Mouse (Mus musculus) forebrain, postnatal 0 days (tissue): ENCODE results near the gene Lrrc8e. TPM values are rescaled to one million over a fixed set of nuclear protein-coding genes. Genes with fewer than 3 reads are reported as not detected.
"Not testable (repeated sequence)": the region's sequence is repeated elsewhere in the genome, so short reads cannot be mapped to it uniquely, and the experiment has no call there.

Experiments
- ATAC-seq: fragments of 200-750 bp; cut with Nextera tagmentation; 2 replicates; pipeline ENCODE4 v1.8.0; 2017; ENCODE audit warnings: mild to moderate bottlenecking, moderate library complexity
- DNase-seq: peaks from one replicate; pipeline ENCODE4 v3.0.0-alpha.2; 2015
- H3K27ac ChIP-seq: fragments of 300-500 bp; sonication (generic); 2 replicates; pipeline ENCODE4 v1.5.1; 2014; ENCODE audit warnings: low read depth, mild to moderate bottlenecking, antibody characterized with exemption, low read length, moderate library complexity, mixed read lengths
- H3K27me3 ChIP-seq: fragments of 300-500 bp; sonication (generic); 2 replicates; pipeline ENCODE4 v1.6.1; 2014; ENCODE audit warnings: mild to moderate bottlenecking, low read length, mixed read lengths; ENCODE audit not compliant: insufficient read depth
- H3K36me3 ChIP-seq: fragments of 300-500 bp; sonication (generic); 2 replicates; pipeline ENCODE4 v1.6.1; 2014; ENCODE audit warnings: mild to moderate bottlenecking, moderate library complexity; ENCODE audit not compliant: insufficient read depth
- H3K4me1 ChIP-seq: fragments of 300-500 bp; sonication (generic); 2 replicates; pipeline ENCODE4 v1.6.1; 2014; ENCODE audit warnings: antibody characterized with exemption; ENCODE audit not compliant: insufficient read depth
- H3K4me2 ChIP-seq: fragments of 300-500 bp; sonication (generic); 2 replicates; pipeline ENCODE4 v1.6.1; 2014; ENCODE audit warnings: low read depth, mild to moderate bottlenecking, moderate library complexity
- H3K4me3 ChIP-seq: fragments of 300-500 bp; sonication (generic); 2 replicates; pipeline ENCODE4 v1.5.1; 2014; ENCODE audit warnings: low read depth, low read length, mixed read lengths
- H3K9ac ChIP-seq: fragments of 300-500 bp; sonication (generic); 2 replicates; pipeline ENCODE4 v1.6.1; 2014; ENCODE audit warnings: mild to moderate bottlenecking
- H3K9me3 ChIP-seq: fragments of 300-500 bp; sonication (generic); 2 replicates; pipeline ENCODE4 v1.6.1; 2016; ENCODE audit warnings: low read length
- CTCF ChIP-seq: sonication (generic); IDR thresholded peaks from 2 replicates; pipeline ENCODE4 v1.5.1; 2016; ENCODE audit warnings: antibody characterized with exemption, control low read depth, low read depth
- WGBS: fragments of 180-500 bp; shearing (Covaris S2); extraction: QIAGEN DNeasy Blood & Tissue Kit; methylation state at CpG from one replicate; pipeline ENCODE4 v1.1.7; 2014; 5-methylcytosine and 5-hydroxymethylcytosine counted together
- polyA plus RNA-seq: library from polyadenylated mRNA; unstranded; fragments of >200 nt; fragmentation: Nextera tagmentation; extraction: Ambion mirVana; gene quantifications from 2 replicates; pipeline ENCODE4 v1.2.1, GENCODE M21; 2015
- total RNA-seq: library from RNA; depleted of rRNA; stranded (reverse); fragments of >200 nt; gene quantifications from 2 replicates; pipeline ENCODE4 v1.2.3, GENCODE M21; 2014

Gene Lrrc8e
- total and polyA plus RNA-seq, 2 experiments from 2014 or later: not detected

DNA sequence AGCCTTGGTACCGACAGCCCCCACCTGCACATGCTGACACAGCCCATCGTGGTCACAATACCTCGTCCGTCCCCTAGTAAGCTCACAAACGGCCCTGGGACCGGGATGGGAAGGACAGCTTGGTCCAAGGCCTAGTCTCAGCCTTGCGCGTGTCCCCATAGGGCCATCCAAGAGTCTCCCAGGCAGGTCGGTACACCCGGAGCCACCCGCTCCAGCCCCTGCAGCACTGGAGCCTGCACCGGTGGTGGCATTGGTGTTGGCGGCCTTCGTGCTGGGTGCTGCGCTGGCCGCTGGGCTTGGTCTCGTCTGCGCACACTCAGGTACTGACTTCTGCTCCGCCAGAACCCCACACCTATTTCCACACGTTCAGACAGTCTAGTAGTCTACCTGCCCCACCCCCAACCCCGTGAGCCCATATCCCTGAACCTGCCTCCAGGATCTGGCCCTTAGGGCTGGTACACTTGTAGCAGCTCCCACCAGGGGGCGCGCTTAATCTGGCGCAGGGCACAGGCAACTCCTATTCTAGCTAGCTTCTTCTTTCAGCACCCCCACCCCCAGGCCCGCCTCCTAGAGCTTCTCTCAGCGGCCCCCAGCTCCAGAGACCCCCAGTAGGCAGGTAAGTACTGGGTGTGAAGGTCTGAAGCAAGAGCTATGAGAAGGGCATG lies 23.8 kb downstream of the Lrrc8e start:
- ATAC-seq (peak; percentile 34), DNase-seq (peak; percentile 86)
- peak; percentile 87 for TF ChIP-seq CTCF
- no peaks in the 10 kb centered on the region for H3K27me3 ChIP-seq
- H3K27ac ChIP-seq: no peak overlapping the region
- 34% methylated on average over 26 of the region's 26 CpGs for WGBS
- H3K4me2 ChIP-seq: no peak overlapping the region
- no peak overlapping the region for H3K9ac ChIP-seq
- H3K4me1 ChIP-seq: peaks cover 10% of the 10 kb centered on the region; the same call in 1 of the 2 replicates
- H3K9me3 ChIP-seq: no peaks in the 10 kb centered on the region
- peaks cover 45% of the 10 kb centered on the region for H3K36me3 ChIP-seq
- H3K4me3 ChIP-seq: no peak overlapping the region

DNA sequence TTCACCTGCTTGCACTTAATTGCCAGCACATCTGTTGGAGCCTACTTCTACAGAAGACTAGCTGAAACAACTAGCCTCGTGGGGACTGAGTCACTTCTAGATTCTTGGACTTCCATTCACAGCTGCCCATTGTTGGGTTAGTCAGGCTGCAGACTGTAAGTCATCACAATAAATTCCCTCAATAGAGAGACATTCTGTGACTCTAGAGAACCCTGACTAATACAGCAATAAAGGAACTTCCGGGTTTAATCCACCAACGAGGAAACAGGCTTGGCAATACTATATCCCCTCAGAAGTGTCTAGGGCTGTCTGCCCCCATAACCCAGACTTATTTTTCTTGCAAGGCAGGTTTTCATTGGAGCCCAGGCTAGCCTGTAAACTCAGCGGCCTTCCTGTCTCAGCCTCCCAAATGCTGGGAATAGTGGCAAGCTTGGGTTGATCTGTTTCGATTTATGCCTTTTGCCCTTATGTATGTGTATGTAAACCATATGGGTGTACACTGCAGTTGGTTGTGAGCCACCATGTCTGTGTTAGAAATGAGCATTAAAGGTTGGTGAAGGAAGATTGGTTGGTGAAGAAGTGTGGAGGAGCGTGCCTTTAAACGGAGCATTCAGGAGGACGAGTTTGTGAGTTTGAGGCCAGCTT lies 25.6 kb downstream of the Lrrc8e start:
- ATAC-seq (no peak), DNase-seq (no peak)
- 47% methylated on average over 8 of the region's 8 CpGs for WGBS
- Histone ChIP-seq H3K27me3 (no peaks in the 10 kb centered on the region), H3K4me1 (peaks cover 15% of the 10 kb centered on the region), H3K36me3 (peaks cover 39% of the 10 kb centered on the region), H3K9ac (peak overlapping the region; percentile 95), H3K27ac (peak overlapping the region; percentile 96), H3K9me3 (no peaks in the 10 kb centered on the region), H3K4me2 (peak overlapping the region; percentile 75), H3K4me3 (peak overlapping the region; percentile 89)
- TF ChIP-seq CTCF: no peak

DNA sequence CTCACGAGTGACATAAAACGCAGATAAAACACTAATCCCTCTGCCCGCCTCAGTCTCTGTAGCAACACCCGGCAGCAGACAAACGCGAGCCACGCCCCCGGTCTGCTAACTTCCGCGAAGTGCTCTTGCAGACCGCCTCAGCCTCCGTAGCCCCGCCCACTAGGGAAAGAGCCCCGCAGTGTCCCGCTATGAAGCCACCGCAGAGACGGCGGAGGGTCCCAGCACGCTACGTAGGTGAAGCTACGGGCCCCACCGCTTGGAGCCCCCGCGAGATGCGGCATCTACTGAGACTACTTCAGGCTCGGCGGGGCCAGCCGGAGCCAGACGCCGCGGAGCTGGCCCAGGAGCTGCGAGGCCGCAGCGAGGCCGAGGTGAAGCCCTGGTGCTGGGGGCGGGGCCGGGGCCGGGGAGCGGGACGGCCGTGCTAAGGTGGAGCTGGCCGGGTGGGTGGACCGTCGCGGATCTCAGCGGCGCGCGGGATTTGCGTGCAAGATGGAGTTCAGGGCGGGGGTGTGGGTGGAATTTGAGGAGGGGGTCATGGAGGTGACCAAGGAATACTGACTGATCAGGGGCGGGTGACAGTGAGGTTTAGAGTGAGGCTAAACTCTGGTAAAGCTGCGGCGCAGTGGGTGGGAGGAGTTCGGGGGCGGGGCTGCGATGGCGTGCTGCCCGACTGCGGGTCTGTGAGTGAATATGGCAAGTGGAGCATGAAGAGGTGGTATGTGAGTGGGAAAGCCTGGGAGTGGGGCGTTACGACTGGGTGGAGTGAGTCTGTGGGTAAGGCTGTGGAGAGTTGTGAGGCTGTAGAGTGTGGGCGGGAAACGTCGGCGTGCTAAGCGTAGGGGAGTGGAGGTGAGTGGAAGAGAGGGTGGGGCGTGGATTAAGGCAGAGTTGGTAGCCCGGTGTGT lies 26.6 kb downstream of the Lrrc8e start, which contains the start of gene Snapc2:
TSS of gene Snapc2 (plus strand) at position 147 of the 908 bp plus-strand sequence.
- peak within 1 kb of the TSS; percentile 96 for H3K27ac ChIP-seq
- peak; percentile 91 for ATAC-seq
- H3K27me3 ChIP-seq: no peaks in the 10 kb centered on the region
- peak; percentile 96 for DNase-seq
- peak within 1 kb of the TSS; percentile 75 for H3K4me2 ChIP-seq
- peak within 1 kb of the TSS; percentile 89 for H3K4me3 ChIP-seq
- WGBS: 2% methylated on average over 69 of the region's 69 CpGs
- peaks cover 22% of the 10 kb centered on the region for H3K4me1 ChIP-seq
- H3K36me3 ChIP-seq: peaks cover 30% of the 10 kb centered on the region
- peak within 1 kb of the TSS; percentile 95 for H3K9ac ChIP-seq
- no peaks in the 10 kb centered on the region for H3K9me3 ChIP-seq
- no peak for TF ChIP-seq CTCF

DNA sequence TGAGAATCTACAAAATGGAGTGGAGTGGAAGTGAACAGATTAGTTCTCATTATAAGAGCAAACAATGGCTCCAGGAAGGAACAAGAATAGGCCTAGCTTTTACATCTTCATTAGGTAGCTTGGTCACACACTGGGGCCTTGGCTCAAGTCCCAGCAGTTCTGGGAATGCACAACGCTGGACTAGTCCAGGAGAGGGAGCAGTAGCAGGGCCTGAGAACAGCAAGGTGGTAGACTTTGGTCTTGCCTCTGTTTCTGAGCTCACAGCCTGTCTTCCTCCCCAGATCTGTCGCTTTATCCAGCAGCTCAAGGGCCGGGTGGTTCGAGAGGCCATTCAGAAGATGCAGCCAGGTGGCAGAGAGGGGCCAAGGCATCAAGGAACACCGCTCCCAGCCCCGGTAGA lies 27.4 kb downstream of the Lrrc8e start:
- peak overlapping the region; percentile 96 for H3K27ac ChIP-seq
- 40% methylated on average over 6 of the region's 6 CpGs for WGBS
- TF ChIP-seq CTCF: peak; percentile 67
- H3K4me2 ChIP-seq: peak overlapping the region; percentile 75
- ATAC-seq: no peak
- no peaks in the 10 kb centered on the region for H3K27me3 ChIP-seq
- no peaks in the 10 kb centered on the region for H3K9me3 ChIP-seq
- H3K36me3 ChIP-seq: peaks cover 29% of the 10 kb centered on the region
- peaks cover 22% of the 10 kb centered on the region for H3K4me1 ChIP-seq
- H3K4me3 ChIP-seq: peak overlapping the region; percentile 89
- DNase-seq: peak; percentile 78
- H3K9ac ChIP-seq: no peak overlapping the region

DNA sequence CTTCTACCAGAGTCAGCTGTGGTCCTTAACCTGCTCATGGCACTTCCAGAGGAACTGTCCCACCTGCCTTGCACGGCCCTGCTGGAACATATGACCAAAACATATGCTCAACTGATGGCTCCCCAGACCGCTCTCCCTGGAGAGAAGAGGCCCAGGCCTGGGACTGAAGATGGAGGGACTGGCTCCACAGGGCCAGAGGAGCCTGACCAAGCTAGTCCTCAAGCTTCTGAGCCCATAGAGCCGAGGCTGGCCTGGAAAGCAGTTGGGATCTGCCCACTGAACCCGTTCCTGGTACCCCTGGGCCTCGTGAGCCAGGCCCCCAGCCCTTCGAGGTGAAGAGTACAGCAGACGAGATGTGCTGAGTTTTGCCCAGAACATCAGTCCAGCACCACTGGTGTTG lies 28.8 kb downstream of the Lrrc8e start:
- H3K4me2 ChIP-seq, H3K4me3 ChIP-seq, H3K9me3 ChIP-seq, ATAC-seq, DNase-seq, H3K9ac ChIP-seq, H3K27me3 ChIP-seq, H3K27ac ChIP-seq: not testable (repeated sequence)
- peaks cover 29% of the 10 kb centered on the region for H3K36me3 ChIP-seq
- peaks cover 22% of the 10 kb centered on the region for H3K4me1 ChIP-seq
- 85% methylated on average over 7 of the region's 7 CpGs for WGBS

DNA sequence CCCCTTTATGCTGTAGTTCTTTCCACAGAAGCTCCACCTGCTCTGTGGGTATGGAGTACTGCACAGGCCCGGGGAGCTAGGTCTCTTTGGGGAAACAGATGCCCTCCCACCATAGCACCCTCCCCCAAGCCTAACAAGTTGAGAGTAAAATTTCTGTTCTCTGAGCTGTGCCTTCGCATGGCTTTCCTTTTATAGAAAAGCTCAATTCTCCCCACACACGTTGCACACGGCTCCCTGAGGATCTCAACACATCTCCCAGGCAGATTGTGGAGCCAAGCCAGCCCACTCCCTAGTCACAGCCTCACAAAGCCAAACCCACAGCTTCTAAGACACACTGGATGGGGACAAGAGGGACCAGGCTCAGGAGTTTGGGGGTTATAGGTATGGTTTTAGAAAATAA lies 30.3 kb downstream of the Lrrc8e start:
- Histone ChIP-seq H3K9me3 (no peaks in the 10 kb centered on the region), H3K9ac (peak overlapping the region; percentile 98; the same call in 1 of the 2 replicates), H3K27me3 (no peaks in the 10 kb centered on the region), H3K4me2 (peak overlapping the region; percentile 80), H3K36me3 (peaks cover 36% of the 10 kb centered on the region), H3K4me1 (peaks cover 22% of the 10 kb centered on the region), H3K4me3 (peak overlapping the region; percentile 82; the same call in 1 of the 2 replicates), H3K27ac (peak overlapping the region; percentile 95)
- DNase-seq (peak; percentile 75), ATAC-seq (no peak)
- TF ChIP-seq CTCF: no peak
- WGBS: 25% methylated on average over 4 of the region's 4 CpGs
